Mouse (Mus musculus) right cerebral cortex, adult 18-20 months (tissue): ENCODE data around the gene Pfn2.
"Not testable (repeated sequence)": the region's sequence is repeated elsewhere in the genome, so short reads cannot be mapped to it uniquely, and the experiment has no call there.

ENCODE experiments used
- DNase-seq: peaks from one replicate; pipeline ENCODE4 v3.0.0; 2022; ENCODE audit warnings: mixed read lengths

The Pfn2 gene

DNA sequence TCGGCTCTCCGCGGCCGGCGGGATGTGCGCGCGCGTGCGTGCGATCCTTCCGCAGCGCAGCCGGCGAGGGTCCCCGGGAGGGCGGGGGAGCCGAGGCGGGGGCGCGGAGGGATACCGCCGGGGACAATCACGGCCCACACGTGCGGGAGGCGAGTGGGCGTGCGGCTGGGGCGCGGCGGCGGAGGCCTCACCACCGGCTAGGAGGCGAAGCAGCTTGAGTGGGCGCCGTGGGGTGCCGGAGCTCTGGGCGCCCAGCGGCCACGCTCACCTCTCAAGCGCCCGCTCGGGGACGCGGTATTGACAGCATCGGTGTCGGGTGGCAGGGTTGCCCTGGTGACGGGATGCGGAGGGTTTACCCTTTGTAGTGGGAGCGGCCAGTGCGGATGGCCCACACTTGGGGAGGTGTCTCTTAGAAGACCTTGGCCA is at the start of gene Pfn2:
Pfn2 (minus strand) TSS at position 320 of the 426 bp plus-strand sequence.
- DNase-seq, result peak; percentile 78

DNA sequence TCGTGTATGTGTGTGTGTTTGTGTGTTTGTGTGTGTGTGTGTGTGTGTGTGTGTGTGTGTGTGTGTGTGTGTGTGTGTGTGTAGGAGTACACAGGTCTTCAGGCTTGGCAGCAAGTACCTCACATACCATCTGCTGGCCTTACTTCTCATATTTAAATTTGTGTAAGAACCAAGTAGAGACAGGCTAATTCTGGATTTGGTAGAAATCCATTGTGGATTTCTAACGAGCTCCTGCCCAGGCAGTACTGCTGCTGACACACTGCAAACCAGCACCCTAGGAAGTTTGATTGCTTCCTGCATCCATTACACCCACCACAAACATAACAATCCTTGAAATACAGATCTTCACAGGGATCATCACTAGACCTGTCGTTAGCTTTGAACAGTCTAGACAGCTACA is 35.1 kb upstream of the Pfn2 start:
- DNase-seq, result peak; percentile 34

DNA sequence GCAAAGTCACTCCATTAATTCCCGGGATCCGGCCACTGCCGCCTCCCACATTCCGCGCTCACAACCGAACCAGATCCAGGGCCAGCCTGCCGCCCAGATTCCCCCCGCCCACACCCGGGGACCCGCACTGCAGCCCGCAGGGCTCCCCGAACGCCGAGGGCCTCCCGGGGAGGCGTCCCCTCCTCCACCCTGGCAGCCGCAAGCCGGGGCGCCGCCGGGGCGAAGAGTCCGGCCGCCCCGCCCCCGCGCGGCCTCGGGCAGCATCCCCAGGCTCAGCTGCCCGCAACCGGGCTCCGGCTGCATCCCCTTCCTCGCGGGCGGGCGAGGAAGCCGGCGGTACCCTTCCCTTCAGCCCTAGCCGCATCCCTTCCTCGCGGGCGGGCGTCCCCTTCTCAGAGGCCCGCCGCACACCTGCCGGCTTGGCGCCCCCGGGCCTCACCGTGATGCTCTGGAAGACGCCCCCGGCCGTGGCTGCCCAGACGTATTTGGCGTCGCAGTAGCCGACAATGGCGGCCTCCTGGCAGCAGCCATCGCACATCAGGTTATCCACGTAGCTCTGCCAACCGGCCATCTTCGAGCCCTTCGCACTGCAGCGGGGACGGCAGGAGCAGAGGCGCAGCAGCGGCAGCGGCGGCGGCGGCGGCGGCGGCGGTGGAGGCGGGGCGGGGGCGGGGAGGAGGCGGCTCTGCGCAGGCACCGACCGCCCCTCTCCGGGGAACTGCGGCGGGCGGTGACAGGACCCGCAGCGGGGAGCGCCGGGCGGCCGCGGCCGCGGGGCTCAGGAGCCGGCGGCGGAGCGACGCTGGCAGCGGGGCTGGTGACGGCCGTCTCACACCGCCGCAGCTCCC is 743 bp downstream of the Pfn2 start:
- DNase-seq, result peak; percentile 62

DNA sequence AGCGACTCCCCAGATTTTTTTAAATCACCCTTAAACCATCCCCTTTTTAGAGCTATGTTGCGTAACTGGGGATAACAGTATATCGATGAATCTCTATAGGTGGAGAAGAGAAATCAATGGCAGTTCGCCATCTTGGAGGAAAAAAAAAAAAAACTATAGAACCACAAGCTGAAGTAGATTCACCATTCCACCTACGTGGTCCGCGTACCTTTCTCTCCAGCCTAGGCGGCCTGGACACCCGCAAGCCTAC is 1.3 kb downstream of the Pfn2 start:
- DNase-seq, result no peak

DNA sequence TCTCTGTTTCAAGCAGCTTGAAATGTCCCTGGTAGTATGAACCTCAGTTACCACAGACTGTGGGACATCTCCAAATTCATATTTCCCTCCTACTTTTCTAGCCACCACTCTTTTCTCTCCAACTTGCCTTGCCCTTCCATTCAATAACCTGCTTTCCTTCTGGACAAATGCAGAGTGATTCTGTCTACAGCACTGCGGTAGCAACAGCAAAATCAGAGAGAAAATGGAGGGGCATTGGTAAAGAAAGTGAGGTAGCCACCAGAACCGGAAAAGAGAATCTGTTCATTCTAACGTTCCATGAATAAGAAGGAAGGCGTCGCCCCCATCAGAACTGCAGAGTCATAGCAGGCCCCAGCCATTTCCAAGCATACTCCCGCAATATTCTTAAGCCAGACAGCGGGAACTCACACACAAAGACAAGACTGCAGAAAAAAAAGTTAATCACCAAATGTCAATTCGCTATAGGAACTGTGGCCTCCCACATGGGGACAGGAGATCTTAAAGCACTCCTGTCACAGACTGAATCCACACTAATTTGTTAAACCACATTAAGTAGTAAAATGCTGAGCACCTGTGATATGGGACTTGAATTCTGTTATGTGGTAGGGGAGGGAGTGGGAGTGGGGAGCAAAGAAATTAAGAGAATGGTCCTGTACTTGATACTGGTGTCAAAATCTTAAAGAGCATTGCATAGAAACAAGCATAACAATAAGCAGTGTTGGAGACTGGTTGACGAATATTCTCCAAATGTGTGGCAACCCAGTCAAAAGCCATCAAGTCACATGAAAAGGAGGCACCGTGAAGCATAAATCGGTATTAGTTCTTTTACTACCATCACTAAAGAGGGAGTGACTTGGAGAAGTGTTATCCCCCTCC is 1.9 kb downstream of the Pfn2 start:
- peak; percentile 53 for DNase-seq

DNA sequence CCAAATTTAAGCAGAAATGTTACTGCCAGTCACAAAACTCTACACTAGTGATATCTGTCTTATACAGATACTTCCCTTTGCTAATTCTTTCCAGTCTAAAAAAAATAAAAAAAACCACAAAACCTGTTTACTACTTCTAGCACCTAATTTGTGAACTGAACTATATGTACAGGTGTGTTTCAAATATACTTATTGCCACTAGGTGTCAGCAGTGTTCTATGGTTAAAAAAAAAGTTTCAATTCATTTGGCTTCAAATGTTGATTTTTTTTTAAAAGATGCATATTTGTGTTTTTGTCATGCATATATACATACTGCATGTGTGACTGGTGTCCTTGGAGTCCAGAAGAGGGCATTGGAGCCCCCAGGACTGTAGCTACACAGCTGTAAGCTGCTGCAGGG is 4.1 kb downstream of the Pfn2 start:
- DNase-seq, result no peak

DNA sequence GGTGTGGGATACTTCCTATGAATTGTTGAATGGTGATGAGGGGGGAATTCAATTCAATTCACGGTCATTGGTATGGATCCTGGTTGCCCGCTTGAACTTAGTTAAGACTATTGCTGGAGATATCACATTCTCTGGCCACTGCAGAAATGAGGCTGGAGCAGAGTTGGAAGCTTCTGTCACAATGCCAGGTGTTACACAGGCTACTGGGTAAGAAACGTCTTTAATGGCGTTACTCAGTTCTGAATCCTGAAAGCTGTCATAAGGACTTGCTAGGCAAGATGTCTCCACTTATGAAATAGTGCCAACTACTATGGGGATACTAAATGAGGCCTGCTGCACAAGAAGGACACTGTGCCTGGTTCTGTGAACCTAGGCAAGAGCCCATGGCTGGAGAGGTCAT is 11.0 kb downstream of the Pfn2 start:
- no peak for DNase-seq

DNA sequence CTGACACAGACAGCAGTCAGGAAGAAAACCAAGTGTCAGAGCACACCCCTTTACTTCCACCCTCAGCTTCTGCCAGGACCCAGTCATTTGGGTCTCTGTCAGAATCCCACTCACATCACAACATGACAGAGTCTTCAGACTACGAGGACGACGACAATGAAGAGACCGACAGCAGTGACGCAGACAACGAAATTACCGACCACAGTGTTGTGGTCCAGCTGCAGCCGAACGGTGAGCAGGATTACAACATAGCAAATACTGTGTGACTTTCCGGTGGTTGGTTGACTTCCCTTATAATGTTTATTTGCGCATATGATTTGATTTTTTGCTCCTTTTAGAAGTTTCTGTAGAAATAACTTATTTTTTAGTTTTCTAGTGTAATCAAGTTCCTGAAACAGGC is 14.3 kb downstream of the Pfn2 start:
- DNase-seq, result no peak

DNA sequence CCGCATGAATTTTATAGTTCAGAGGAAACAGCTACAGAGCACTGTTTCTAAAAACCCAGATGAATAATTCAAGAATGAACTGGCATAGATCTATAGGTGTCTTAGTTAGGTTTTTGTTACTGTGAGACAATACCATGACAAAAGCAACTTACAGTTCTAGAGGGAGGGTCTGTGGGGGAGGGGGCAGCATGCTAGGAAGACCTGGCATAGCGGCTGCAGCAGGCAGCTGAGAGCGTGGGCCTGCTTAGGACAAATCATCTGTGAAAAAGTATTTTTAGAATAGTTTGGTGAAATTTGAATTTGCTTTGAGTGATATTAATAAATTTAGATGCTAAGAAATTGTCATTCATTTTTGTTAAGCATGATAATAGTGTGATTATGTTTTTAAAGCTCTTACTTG is 22.0 kb downstream of the Pfn2 start:
- DNase-seq, result no peak

DNA sequence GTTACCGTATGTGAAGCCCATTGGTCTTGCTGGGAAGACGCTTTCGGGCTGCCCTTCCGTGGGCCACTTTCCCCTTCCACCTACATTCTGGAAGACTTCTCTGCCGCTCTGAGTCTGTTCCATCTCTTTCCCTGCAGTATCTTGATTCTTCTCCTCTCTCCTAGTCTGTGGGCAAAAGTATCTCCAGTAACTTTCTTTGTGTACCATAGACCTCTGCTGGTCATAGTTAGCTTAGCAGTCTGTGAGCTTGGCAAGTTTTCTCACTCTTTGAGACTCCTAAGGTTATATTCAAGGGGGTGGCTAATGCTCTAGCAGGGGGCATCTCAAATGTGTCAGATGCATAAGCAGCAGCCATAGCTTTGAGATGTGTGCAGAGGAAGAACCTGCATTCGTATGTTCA is 32.4 kb downstream of the Pfn2 start:
- DNase-seq, result no peak

DNA sequence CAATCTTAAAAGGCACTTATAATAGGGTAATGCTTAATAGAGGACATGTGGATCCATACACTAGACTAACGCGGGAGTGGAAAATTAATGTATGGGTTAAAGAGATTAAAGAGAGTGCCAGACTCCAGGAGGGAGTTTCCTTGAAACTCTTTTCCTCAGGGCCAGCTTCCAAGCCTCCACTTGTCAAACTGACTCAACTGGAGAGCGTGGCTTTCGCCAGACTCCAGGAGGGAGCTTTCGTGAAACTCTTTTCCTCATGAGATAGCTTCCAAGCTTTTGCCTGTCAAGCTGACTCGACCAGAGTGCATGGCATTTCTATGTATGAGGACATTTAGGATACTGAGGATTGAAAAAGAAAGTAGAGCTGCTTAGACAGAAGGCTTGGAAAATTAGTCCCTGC is 52.8 kb downstream of the Pfn2 start:
- DNase-seq, result not testable (repeated sequence)
